Mouse (Mus musculus) brown adipose tissue, adult 24 weeks (tissue): ENCODE measurements around the gene Aldh1a3. TPM values are rescaled to one million over a fixed set of nuclear protein-coding genes. Genes with fewer than 3 reads are reported as not detected.

Experiments
- H3K27ac ChIP-seq: fragments of 200-500 bp; replicated peaks from 2 replicates; pipeline ENCODE4 v1.5.1; 2012; ENCODE audit warnings: low read depth, mild to moderate bottlenecking, low read length
- H3K4me1 ChIP-seq: fragments of 200-500 bp; 2 replicates; pipeline ENCODE4 v1.6.1; 2012; ENCODE audit warnings: low read length, mixed read lengths; ENCODE audit not compliant: control insufficient read depth, insufficient read depth, insufficient read length
- H3K4me3 ChIP-seq: fragments of 200-500 bp; 2 replicates; pipeline ENCODE4 v1.5.1; 2012; ENCODE audit warnings: low read depth, mild to moderate bottlenecking, low read length, moderate library complexity; ENCODE audit not compliant: insufficient read depth
- polyA plus RNA-seq: library from polyadenylated mRNA; stranded (reverse); fragments of >200 nt; gene quantifications from 2 replicates; pipeline ENCODE4 v1.2.4, GENCODE M21; 2012; ENCODE audit not compliant: missing spikeins, insufficient read depth, insufficient read length

Aldh1a3 gene
- polyA plus RNA-seq, 1 experiment: 3.0 TPM

- H3K4me1 ChIP-seq: no peaks in the 10 kb centered on the region
- no peak overlapping the region for H3K4me3 ChIP-seq
- no peak overlapping the region for H3K27ac ChIP-seq
Measured at GRCm38 (mm10) chr7:66442501-66443369, 15.4 kb upstream of the Aldh1a3 start.

- H3K4me1 ChIP-seq: no peaks in the 10 kb centered on the region
- no peak overlapping the region for H3K4me3 ChIP-seq
- no peak overlapping the region for H3K27ac ChIP-seq
Measured at GRCm38 (mm10) chr7:66438787-66439669, 11.7 kb upstream of the Aldh1a3 start.

GRCm38 (mm10) chr7:66434453-66434935, 7.2 kb upstream of the Aldh1a3 start:
- no peak overlapping the region for H3K4me3 ChIP-seq
- no peaks in the 10 kb centered on the region for H3K4me1 ChIP-seq
- H3K27ac ChIP-seq: no peak overlapping the region

GRCm38 (mm10) chr7:66427053-66427436, 272 bp downstream of the Aldh1a3 start:
- Histone ChIP-seq H3K4me1 (no peaks in the 10 kb centered on the region), H3K27ac (no peak overlapping the region), H3K4me3 (peak overlapping the region; percentile 40)

- H3K4me1 ChIP-seq: no peaks in the 10 kb centered on the region
- H3K27ac ChIP-seq: no peak overlapping the region
- H3K4me3 ChIP-seq: no peak overlapping the region
Measured at GRCm38 (mm10) chr7:66421903-66422302, 5.4 kb downstream of the Aldh1a3 start.

- H3K27ac ChIP-seq: no peak overlapping the region
- H3K4me1 ChIP-seq: no peaks in the 10 kb centered on the region
- no peak overlapping the region for H3K4me3 ChIP-seq
Measured at GRCm38 (mm10) chr7:66418981-66419380, 8.3 kb downstream of the Aldh1a3 start.

- no peak overlapping the region for H3K4me3 ChIP-seq
- H3K27ac ChIP-seq: no peak overlapping the region
- H3K4me1 ChIP-seq: no peaks in the 10 kb centered on the region
Measured at GRCm38 (mm10) chr7:66416829-66417228, 10.5 kb downstream of the Aldh1a3 start.

- Histone ChIP-seq H3K4me3 (no peak overlapping the region), H3K27ac (no peak overlapping the region), H3K4me1 (no peaks in the 10 kb centered on the region)
Measured at GRCm38 (mm10) chr7:66413093-66413492, 14.2 kb downstream of the Aldh1a3 start.

GRCm38 (mm10) chr7:66409433-66409832, 17.9 kb downstream of the Aldh1a3 start:
- H3K4me3 ChIP-seq: no peak overlapping the region
- peaks cover 20% of the 10 kb centered on the region for H3K4me1 ChIP-seq
- H3K27ac ChIP-seq: no peak overlapping the region

GRCm38 (mm10) chr7:66406971-66407370, 20.3 kb downstream of the Aldh1a3 start:
- Histone ChIP-seq H3K27ac (no peak overlapping the region), H3K4me3 (no peak overlapping the region), H3K4me1 (peaks cover 20% of the 10 kb centered on the region)

GRCm38 (mm10) chr7:66405951-66406721, 21.2 kb downstream of the Aldh1a3 start:
- peaks cover 20% of the 10 kb centered on the region for H3K4me1 ChIP-seq
- no peak overlapping the region for H3K4me3 ChIP-seq
- peak overlapping the region; percentile 7; the same call in 1 of the 2 replicates for H3K27ac ChIP-seq

- H3K27ac ChIP-seq: peak overlapping the region; percentile 7; the same call in 1 of the 2 replicates
- H3K4me3 ChIP-seq: no peak overlapping the region
- H3K4me1 ChIP-seq: peaks cover 20% of the 10 kb centered on the region
Measured at GRCm38 (mm10) chr7:66405541-66405940, 21.8 kb downstream of the Aldh1a3 start.

- Histone ChIP-seq H3K4me1 (peaks cover 20% of the 10 kb centered on the region), H3K27ac (no peak overlapping the region), H3K4me3 (no peak overlapping the region)
Measured at GRCm38 (mm10) chr7:66404802-66405201, 22.5 kb downstream of the Aldh1a3 start.

GRCm38 (mm10) chr7:66404141-66404540, 23.2 kb downstream of the Aldh1a3 start:
- Histone ChIP-seq H3K4me1 (peaks cover 20% of the 10 kb centered on the region), H3K27ac (no peak overlapping the region)

GRCm38 (mm10) chr7:66402876-66403275, 24.4 kb downstream of the Aldh1a3 start:
- Histone ChIP-seq H3K27ac (no peak overlapping the region), H3K4me1 (peaks cover 20% of the 10 kb centered on the region), H3K4me3 (no peak overlapping the region)

More at GRCm38 (mm10) chr7:66404141-66404540, 23.2 kb downstream of the Aldh1a3 start:
- H3K4me3 ChIP-seq: no peak overlapping the region
